In the genomic region with DNA sequence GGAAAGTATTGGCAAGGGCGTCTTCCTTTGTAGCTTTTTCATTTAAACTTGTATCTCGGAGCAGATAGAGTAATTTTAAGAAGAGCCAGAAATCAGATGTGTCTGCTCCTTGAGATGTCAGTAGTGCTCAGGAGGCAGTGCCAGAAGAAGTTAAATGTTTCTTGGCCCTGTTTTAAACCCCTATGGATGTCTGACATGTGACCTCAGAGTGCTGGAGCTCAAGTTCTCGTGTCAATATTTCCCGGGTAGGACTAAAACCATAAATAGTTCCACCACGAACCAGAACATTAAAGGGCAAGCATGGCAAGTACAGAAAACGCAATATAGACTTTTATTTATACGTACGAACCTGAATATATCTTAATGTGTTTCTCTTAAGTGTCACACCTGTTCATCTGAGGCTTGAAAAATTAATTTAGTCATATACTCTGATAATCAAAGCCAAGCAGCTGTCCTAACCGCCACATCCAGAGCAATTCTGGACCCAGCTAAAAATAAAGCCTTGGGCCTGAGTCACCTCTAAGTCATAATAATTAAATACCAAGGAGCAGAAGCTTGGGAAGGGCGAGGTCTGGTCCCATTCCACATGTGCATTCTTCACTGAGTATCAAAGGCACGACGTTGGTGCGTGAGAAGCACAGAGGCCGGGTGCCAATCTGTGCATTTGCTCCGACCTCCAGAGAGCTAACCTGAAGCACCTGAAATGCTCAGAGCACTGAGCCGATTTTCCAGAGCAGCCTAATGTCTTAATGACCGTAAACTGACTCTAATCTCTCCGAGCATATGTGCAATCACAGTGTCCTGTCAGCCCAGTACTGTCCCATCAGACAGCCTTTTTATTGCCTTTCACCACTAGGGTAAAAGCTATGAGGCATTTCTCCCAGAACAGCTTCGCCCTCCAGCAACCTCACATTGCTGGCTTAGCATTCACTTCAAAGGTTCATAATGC, we compare ENCODE assay signal across 27 mouse cellular contexts.
A peak's percentile ranks its signal among the peaks of the same experiment; 100 is the strongest.
DNase-seq lines count a peak whose midpoint lies in the region; ATAC-seq and TF ChIP-seq lines count a peak whose summit lies in the region.
"Had no signal": no experiment of that assay in that cellular context is flagged by ENCODE, and none has a peak within 500 bp of the region (broad histone marks: within the 10 kb centered on the region; RNA-seq: fewer than 3 reads in every experiment).

No protein-coding gene starts in this region.

- H3K4me1 ChIP-seq in intestine, postnatal 0 days (replicated peaks; ENCODE audit: control insufficient read depth, insufficient read depth, low read length): no peaks in the 10 kb centered on the region
- H3K4me1 ChIP-seq in intestine, embryonic 15.5 days (replicated peaks): no peaks in the 10 kb centered on the region
- H3K4me1 ChIP-seq: liver, embryonic 12.5 days; stomach, embryonic 15.5 days had no signal

- H3K27me3 ChIP-seq in intestine, postnatal 0 days (replicated peaks; ENCODE audit: control insufficient read depth, insufficient read depth, low read length): no peaks in the 10 kb centered on the region
- no peaks in the 10 kb centered on the region for H3K27me3 ChIP-seq in intestine, embryonic 15.5 days (replicated peaks)
- H3K27me3 ChIP-seq: hindbrain, embryonic 15.5 days; liver, embryonic 12.5 days; stomach, embryonic 15.5 days had no signal

- H3K36me3 ChIP-seq in intestine, postnatal 0 days (ENCODE audit: control insufficient read depth, insufficient read depth): no peaks in the 10 kb centered on the region
- H3K36me3 ChIP-seq in intestine, embryonic 15.5 days: no peaks in the 10 kb centered on the region
- H3K36me3 ChIP-seq: embryonic facial prominence, embryonic 10.5 days; embryonic facial prominence, embryonic 15.5 days; forebrain, embryonic 15.5 days; heart, embryonic 12.5 days; hindbrain, embryonic 15.5 days; limb, embryonic 12.5 days; liver, embryonic 12.5 days; stomach, embryonic 15.5 days had no signal

- H3K4me2 ChIP-seq in intestine, postnatal 0 days (replicated peaks; ENCODE audit: low read depth): no peak overlapping the region
- H3K4me2 ChIP-seq in intestine, embryonic 15.5 days (replicated peaks): no peak overlapping the region
- H3K4me2 ChIP-seq: embryonic facial prominence, embryonic 15.5 days; forebrain, embryonic 15.5 days; heart, embryonic 12.5 days; hindbrain, embryonic 15.5 days; limb, embryonic 12.5 days; liver, embryonic 12.5 days; midbrain, embryonic 11.5 days; stomach, embryonic 15.5 days had no signal

- 72% methylated on average over 19 of the region's 19 CpGs for WGBS in intestine, postnatal 0 days
- 74% methylated on average over 19 of the region's 19 CpGs for WGBS in intestine, embryonic 15.5 days

- H3K27ac ChIP-seq in intestine, postnatal 0 days (ENCODE audit: low read depth, low read length): no peak overlapping the region
- no peak overlapping the region for H3K27ac ChIP-seq in intestine, embryonic 15.5 days
- H3K27ac ChIP-seq: embryonic facial prominence, embryonic 10.5 days; embryonic facial prominence, embryonic 15.5 days; forebrain, embryonic 15.5 days; hindbrain, embryonic 15.5 days; limb, embryonic 12.5 days; liver, embryonic 12.5 days; stomach, embryonic 15.5 days had no signal

- DNase-seq in 3134 (ENCODE audit: extremely low read depth, insufficient read length, low spot score) (peak; percentile 68), ZHBTc4 (ENCODE audit: low read depth, low spot score) (peak; percentile 14)
- DNase-seq in retina, postnatal 1 day: peak; percentile 54
- DNase-seq in right cerebral cortex, postnatal 36 days (ENCODE audit: low spot score in 2 of 2): no peak
- DNase-seq in urinary bladder, postnatal 4 days (ENCODE audit: low spot score in 2 of 2): no peak
- DNase-seq: adrenal gland, postnatal 10 days; cerebellum, adult 8-10 months; cerebellum, postnatal 25 days; gastrocnemius, postnatal 25 days; heart, adult 18-20 months; heart, postnatal 4 days; kidney, adult 8-10 months; kidney, postnatal 14 days; liver, postnatal 0 days; lung, postnatal 36 days had no signal

- 0 out of 2 replicates have a peak, but pooled peaks have one; percentile 2 for TF ChIP-seq CTCF in intestine, postnatal 0 days (IDR thresholded peaks at IDR 0.05; ENCODE audit: low read depth)

- no peak for ATAC-seq in intestine, postnatal 0 days
- no peak for ATAC-seq in intestine, embryonic 15.5 days
- ATAC-seq: CD4-positive, CD25-positive, alpha-beta regulatory T cell, adult 4 months; forebrain, embryonic 15.5 days; liver, embryonic 12.5 days; liver, postnatal 0 days had no signal

- H3K9ac ChIP-seq in intestine, postnatal 0 days (ENCODE audit: low read depth, low read length): no peak overlapping the region
- no peak overlapping the region for H3K9ac ChIP-seq in intestine, embryonic 15.5 days
- H3K9ac ChIP-seq: embryonic facial prominence, embryonic 15.5 days; forebrain, embryonic 15.5 days; heart, embryonic 12.5 days; hindbrain, embryonic 15.5 days; limb, embryonic 12.5 days; liver, embryonic 12.5 days; liver, postnatal 0 days; stomach, embryonic 15.5 days had no signal

- no peaks in the 10 kb centered on the region for H3K9me3 ChIP-seq in intestine, postnatal 0 days (ENCODE audit: control insufficient read depth)
- no peaks in the 10 kb centered on the region for H3K9me3 ChIP-seq in intestine, embryonic 15.5 days
- H3K9me3 ChIP-seq: embryonic facial prominence, embryonic 10.5 days; embryonic facial prominence, embryonic 15.5 days; forebrain, embryonic 15.5 days; hindbrain, embryonic 15.5 days; limb, embryonic 12.5 days; liver, embryonic 12.5 days; stomach, embryonic 15.5 days had no signal

- H3K4me3 ChIP-seq in intestine, postnatal 0 days (ENCODE audit: low read depth, low read length): no peak overlapping the region
- no peak overlapping the region for H3K4me3 ChIP-seq in intestine, embryonic 15.5 days (replicated peaks)
- H3K4me3 ChIP-seq: embryonic facial prominence, embryonic 10.5 days; embryonic facial prominence, embryonic 15.5 days; forebrain, embryonic 15.5 days; heart, embryonic 12.5 days; hindbrain, embryonic 15.5 days; limb, embryonic 12.5 days; liver, embryonic 12.5 days; stomach, embryonic 15.5 days had no signal

Comparison
In these comparisons a context has a peak if more than half of its experiments do, and no peak if none do; other contexts are left out.
1. DNase-seq: peak in 3134 (single experiment), ZHBTc4 (single experiment) and retina, postnatal 1 day (single experiment); none in right cerebral cortex, postnatal 36 days (0 of 2) and urinary bladder, postnatal 4 days (0 of 2).